Mouse (Mus musculus) Patski (cell line): ENCODE data around the gene Lima1. TPM values are rescaled to one million over a fixed set of nuclear protein-coding genes. Genes with fewer than 3 reads are reported as not detected.

Experiments
- ATAC-seq: fragments of 100-300 bp; one replicate; pipeline ENCODE4 v1.8.0; 2021
- CTCF ChIA-PET: fragments of 350-600 bp; sonication (Branson Sonifier 250); formaldehyde crosslinking; loops from one replicate; lab custom pipeline; 2022; ENCODE audit warnings: inconsistent platforms; lab: Charles Lee
- POLR2A ChIA-PET: fragments of 350-600 bp; sonication (Branson Sonifier 250); formaldehyde crosslinking; loops from one replicate; lab custom pipeline; 2022; ENCODE audit warnings: antibody characterized with exemption, inconsistent platforms; lab: Charles Lee
- DNase-seq: peaks from one replicate; pipeline ENCODE4 v3.0.0-alpha.2; 2011; ENCODE audit warnings: low read depth, low spot score
- H3K27me3 ChIP-seq: fragments of 371-371 bp; one replicate; pipeline ENCODE4 v1.5.1; 2021
- CTCF ChIP-seq: fragments of 100-300 bp; IDR thresholded peaks from one replicate; pipeline ENCODE4 v1.5.1; 2021
- in situ Hi-C: fragments of 300-500 bp; cut with MboI; formaldehyde crosslinking; loops from 3 replicates; pipeline ENCODE4 v1.11.1; 2018; ENCODE audit warnings: low pct_unique_long_range_greater_than_20kb, mixed read lengths
- polyA plus RNA-seq: library from polyadenylated mRNA; unstranded; gene quantifications from one replicate; pipeline ENCODE4 v1.2.3, GENCODE M21; 2021

The Lima1 gene
- polyA plus RNA-seq, 1 experiment from 2014 or later = 140 TPM

DNA sequence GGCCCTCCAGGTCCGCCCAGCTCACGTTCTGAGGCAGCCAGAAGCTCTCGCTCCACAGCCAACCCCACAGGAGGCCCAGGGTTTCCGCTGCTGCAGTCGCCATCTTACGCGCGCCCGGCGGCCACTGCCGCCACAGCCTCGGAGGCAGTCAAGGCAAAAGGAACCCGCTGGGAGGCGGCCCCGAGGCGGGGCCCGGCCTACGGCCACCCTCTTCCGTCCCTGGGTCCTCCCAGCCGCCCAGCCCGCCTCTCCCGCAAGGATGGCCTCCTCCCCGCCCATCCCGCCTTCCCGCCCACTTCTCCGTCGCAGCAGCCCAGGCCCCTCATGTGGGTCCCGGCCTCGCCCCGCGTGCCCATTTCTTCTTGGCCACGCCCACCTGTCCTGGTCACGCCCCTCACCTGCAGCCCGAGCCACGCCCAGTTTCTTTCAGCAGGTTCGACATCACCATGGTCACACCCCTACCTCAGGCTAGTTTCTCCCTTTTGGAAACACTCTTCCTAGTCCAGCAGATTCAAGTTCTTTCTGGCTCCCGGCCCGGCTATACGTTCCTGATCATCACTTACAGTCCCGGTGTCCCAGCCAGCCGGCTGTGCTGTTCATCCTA lies 102.9 kb downstream of the Lima1 start:
- H3K27me3 ChIP-seq = no peaks in the 10 kb centered on the region
- POLR2A ChIA-PET = interaction anchor here (0.9 to 1.1 kb wide), 2 partner anchors 46 to 176 kb away, joined by 4 to 5 read pairs; partner anchors contain the start of gene Cox14
- no peak for TF ChIP-seq CTCF
- in situ Hi-C loops = loop anchor here (5.0 to 10.0 kb wide), 2 partner anchors 45 to 278 kb away; partner anchors contain the start of gene Cox14
- CTCF ChIA-PET = no interaction called here
- ATAC-seq (peak; percentile 94), DNase-seq (peak; percentile 24)

- CTCF ChIA-PET = no interaction called here
- no peak for DNase-seq
- TF ChIP-seq CTCF = no peak
Measured at GRCm38 (mm10) chr15:99771601-99772276, 103.5 kb downstream of the Lima1 start.

DNA sequence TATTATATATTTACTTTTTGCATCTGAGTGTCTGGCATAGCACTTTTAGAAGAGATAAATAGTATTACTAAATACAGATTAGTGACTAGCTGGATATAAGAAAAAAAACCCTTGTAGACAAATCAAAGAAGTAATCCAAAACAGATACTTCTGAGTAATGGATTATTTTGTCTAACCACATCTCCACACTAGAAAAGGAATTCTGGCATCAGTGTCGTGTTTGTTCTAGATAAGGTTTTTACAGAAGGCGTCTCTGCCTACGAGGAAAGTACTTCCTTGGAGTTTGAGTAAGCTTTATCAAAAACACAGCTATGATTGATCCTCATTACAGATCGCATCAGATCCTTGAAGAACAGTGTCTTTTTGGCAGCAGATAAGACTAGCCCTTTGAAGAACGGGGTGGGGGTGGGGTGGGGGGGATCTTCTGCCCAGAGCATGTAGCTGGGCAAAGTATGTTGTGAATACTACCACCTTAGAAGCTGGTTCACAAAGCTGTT lies 104.2 kb downstream of the Lima1 start:
- in situ Hi-C loops = loop anchor here (5.0 to 10.0 kb wide), 2 partner anchors 44 to 276 kb away; partner anchors contain the start of gene Cox14
- DNase-seq (no peak), ATAC-seq (no peak)
- H3K27me3 ChIP-seq = no peaks in the 10 kb centered on the region
- no peak for TF ChIP-seq CTCF
- ChIA-PET POLR2A (interaction anchor here (0.9 to 1.1 kb wide), 2 partner anchors 45 to 175 kb away, joined by 4 to 5 read pairs; partner anchors contain the start of gene Cox14), CTCF (interaction anchor here (1.9 to 2.0 kb wide), 2 partner anchors 47 to 138 kb away, joined by 5 to 7 read pairs; no protein-coding TSS in a partner anchor)

More at GRCm38 (mm10) chr15:99771601-99772276, 103.5 kb downstream of the Lima1 start:
- peak; percentile 32 for ATAC-seq
- in situ Hi-C loops = loop anchor here (5.0 to 10.0 kb wide), 2 partner anchors 44 to 277 kb away; partner anchors contain the start of gene Cox14
- POLR2A ChIA-PET = interaction anchor here (0.9 to 1.1 kb wide), 2 partner anchors 46 to 175 kb away, joined by 4 to 5 read pairs; partner anchors contain the start of gene Cox14
- H3K27me3 ChIP-seq = no peaks in the 10 kb centered on the region

GRCm38 (mm10) chr15:99768761-99769160 lies 106.5 kb downstream of the Lima1 start:
- CTCF ChIA-PET = interaction anchor here (0.7 to 1.4 kb wide), 2 partner anchors 15 to 136 kb away, joined by 3 read pairs; no protein-coding TSS in a partner anchor
- ATAC-seq (no peak), DNase-seq (no peak)
- no peaks in the 10 kb centered on the region for H3K27me3 ChIP-seq
- TF ChIP-seq CTCF = no peak
- in situ Hi-C loops = no loop called here
- POLR2A ChIA-PET = interaction anchor here (0.6 to 0.7 kb wide), 2 partner anchors 42 to 50 kb away, joined by 3 read pairs; no protein-coding TSS in a partner anchor

- H3K27me3 ChIP-seq = no peaks in the 10 kb centered on the region
- in situ Hi-C loops = no loop called here
- POLR2A ChIA-PET = interaction anchor here (0.9 kb wide), 1 partner anchor 11 kb away, joined by 10 read pairs; no protein-coding TSS in a partner anchor
- ATAC-seq (no peak), DNase-seq (no peak)
- CTCF ChIA-PET = no interaction called here
- no peak for TF ChIP-seq CTCF
Measured at GRCm38 (mm10) chr15:99767467-99767866, 107.8 kb downstream of the Lima1 start.

GRCm38 (mm10) chr15:99754204-99754603 lies 121.1 kb downstream of the Lima1 start:
- no peak for ATAC-seq
- no peak for TF ChIP-seq CTCF
- CTCF ChIA-PET = interaction anchor here (0.9 kb wide), 1 partner anchor 15 kb away, joined by 3 read pairs; no protein-coding TSS in a partner anchor
- POLR2A ChIA-PET = no interaction called here
- H3K27me3 ChIP-seq = no peaks in the 10 kb centered on the region
- in situ Hi-C loops = no loop called here
- no peak for DNase-seq

DNA sequence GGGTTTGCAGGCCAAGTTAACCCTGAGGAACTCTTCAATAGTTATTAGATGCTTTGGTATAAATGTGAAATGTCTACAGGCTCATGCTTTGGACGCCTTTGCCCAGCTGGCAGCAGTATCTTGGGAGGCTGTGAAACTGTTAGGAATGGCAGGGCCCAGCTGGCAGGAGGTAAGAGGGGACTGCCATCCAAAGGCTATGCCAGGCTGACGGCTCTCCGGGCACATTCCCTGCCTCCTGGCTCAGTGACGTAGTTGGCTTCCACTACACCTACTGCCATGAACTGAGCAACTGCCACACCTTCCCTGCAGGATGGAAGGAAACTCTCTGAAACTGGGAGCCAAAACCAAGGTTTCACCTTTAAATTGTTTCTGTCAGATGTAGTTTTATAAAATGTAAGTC lies 135.0 kb downstream of the Lima1 start:
- DNase-seq = no peak
- in situ Hi-C loops = no loop called here
- ATAC-seq = no peak
- H3K27me3 ChIP-seq = no peaks in the 10 kb centered on the region
- TF ChIP-seq CTCF = no peak
- CTCF ChIA-PET = interaction anchor here (0.7 kb wide), 1 partner anchor 64 kb away, joined by 3 read pairs; no protein-coding TSS in a partner anchor
- POLR2A ChIA-PET = interaction anchor here (1.6 kb wide), 1 partner anchor 36 kb away, joined by 3 read pairs; no protein-coding TSS in a partner anchor

GRCm38 (mm10) chr15:99736675-99737074 lies 138.6 kb downstream of the Lima1 start:
- H3K27me3 ChIP-seq = no peaks in the 10 kb centered on the region
- ChIA-PET POLR2A (no interaction called here), CTCF (interaction anchor here (0.9 to 1.7 kb wide), 2 partner anchors 12 kb away, joined by 3 read pairs; partner anchors contain the start of gene Cox14)
- ATAC-seq (no peak), DNase-seq (no peak)
- in situ Hi-C loops = no loop called here
- no peak for TF ChIP-seq CTCF

DNA sequence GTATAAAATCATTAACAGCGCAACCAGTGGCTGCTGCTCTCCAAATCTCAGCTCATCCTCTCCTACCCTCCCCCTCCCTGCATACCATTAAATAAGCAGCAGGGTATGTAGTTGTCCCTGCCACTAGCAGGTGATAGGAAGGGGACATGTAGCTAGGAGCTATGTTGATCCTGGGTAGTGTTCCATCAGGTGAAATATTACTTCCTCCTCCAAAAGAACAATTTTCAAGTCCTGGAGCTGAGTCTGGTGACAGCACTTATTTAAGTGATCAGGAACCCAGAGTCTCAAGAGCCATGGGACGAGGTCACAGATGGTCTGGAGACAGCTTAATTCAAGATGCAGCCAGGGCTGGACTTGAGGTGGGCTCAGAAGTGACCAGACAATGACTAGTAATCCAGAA lies 139.6 kb downstream of the Lima1 start:
- in situ Hi-C loops = no loop called here
- POLR2A ChIA-PET = no interaction called here
- no peaks in the 10 kb centered on the region for H3K27me3 ChIP-seq
- no peak for DNase-seq
- no peak for TF ChIP-seq CTCF
- no peak for ATAC-seq
- CTCF ChIA-PET = no interaction called here

- ATAC-seq (no peak), DNase-seq (no peak)
- no peak for TF ChIP-seq CTCF
- no peaks in the 10 kb centered on the region for H3K27me3 ChIP-seq
- ChIA-PET POLR2A (no interaction called here), CTCF (interaction anchor here (1.5 kb wide), 1 partner anchor 9 kb away, joined by 3 read pairs; no protein-coding TSS in a partner anchor)
- in situ Hi-C loops = no loop called here
Measured at GRCm38 (mm10) chr15:99733186-99733585, 142.1 kb downstream of the Lima1 start.
